Mouse (Mus musculus) right cerebral cortex, postnatal 14 days (tissue): ENCODE measurements around the gene Gm44596.

Experiments
- DNase-seq: peaks from one replicate; pipeline ENCODE4 v3.0.0; 2022

Gm44596 gene

GRCm38 (mm10) chr6:128375192-128375591 lies at the start of gene Gm44596, which contains the start of gene Tex52:
Gene Gm44596 (plus strand): TSS chr6:128375503.
Gene Tex52 (plus strand): TSS chr6:128375456.
- DNase-seq, result no peak

- DNase-seq, result peak; percentile 80
These were observed 40.7 kb upstream of the Gm44596 start for GRCm38 (mm10) chr6:128334397-128335124.

GRCm38 (mm10) chr6:128337467-128337866 lies 37.8 kb upstream of the Gm44596 start:
- DNase-seq, result no peak

- DNase-seq, result no peak
These were observed 36.4 kb upstream of the Gm44596 start for GRCm38 (mm10) chr6:128338876-128339275.

- DNase-seq, result no peak
These were observed 33.2 kb upstream of the Gm44596 start for GRCm38 (mm10) chr6:128341956-128342723.

GRCm38 (mm10) chr6:128345623-128346022 lies 29.7 kb upstream of the Gm44596 start:
- no peak for DNase-seq

- DNase-seq, result no peak
These were observed 28.5 kb upstream of the Gm44596 start for GRCm38 (mm10) chr6:128346782-128347181.

- peak; percentile 12 for DNase-seq
These were observed 25.6 kb upstream of the Gm44596 start for GRCm38 (mm10) chr6:128349711-128350110.

- no peak for DNase-seq
These were observed 21.2 kb upstream of the Gm44596 start for GRCm38 (mm10) chr6:128354140-128354539.

GRCm38 (mm10) chr6:128355201-128355681 lies 20.1 kb upstream of the Gm44596 start:
- DNase-seq, result peak; percentile 42

GRCm38 (mm10) chr6:128355726-128356416 lies 19.4 kb upstream of the Gm44596 start, which contains the start of gene Tulp3:
Gene Tulp3 (minus strand): TSS chr6:128355851.
- DNase-seq, result peak; percentile 99

GRCm38 (mm10) chr6:128358999-128359398 lies 16.3 kb upstream of the Gm44596 start:
- DNase-seq, result peak; percentile 69

- no peak for DNase-seq
These were observed 13.4 kb upstream of the Gm44596 start for GRCm38 (mm10) chr6:128361901-128362300.

- peak; percentile 84 for DNase-seq
These were observed 12.8 kb upstream of the Gm44596 start, which contains the start of the genes Rhno1 and Foxm1 for GRCm38 (mm10) chr6:128362381-128363006. Gene Rhno1 (minus strand): TSS chr6:128362911. Gene Foxm1 (plus strand): TSS chr6:128362967.

- no peak for DNase-seq
These were observed 12.1 kb upstream of the Gm44596 start for GRCm38 (mm10) chr6:128363007-128363825.

- DNase-seq, result no peak
These were observed 10.6 kb upstream of the Gm44596 start for GRCm38 (mm10) chr6:128364721-128365120.

- DNase-seq, result no peak
These were observed 8.8 kb upstream of the Gm44596 start for GRCm38 (mm10) chr6:128366466-128366865.

GRCm38 (mm10) chr6:128370040-128370439 lies 5.3 kb upstream of the Gm44596 start:
- no peak for DNase-seq

GRCm38 (mm10) chr6:128376371-128377085 lies 1.2 kb downstream of the Gm44596 start:
- DNase-seq, result no peak

- no peak for DNase-seq
These were observed 4.3 kb downstream of the Gm44596 start for GRCm38 (mm10) chr6:128379636-128380035.
